In the genomic region with DNA sequence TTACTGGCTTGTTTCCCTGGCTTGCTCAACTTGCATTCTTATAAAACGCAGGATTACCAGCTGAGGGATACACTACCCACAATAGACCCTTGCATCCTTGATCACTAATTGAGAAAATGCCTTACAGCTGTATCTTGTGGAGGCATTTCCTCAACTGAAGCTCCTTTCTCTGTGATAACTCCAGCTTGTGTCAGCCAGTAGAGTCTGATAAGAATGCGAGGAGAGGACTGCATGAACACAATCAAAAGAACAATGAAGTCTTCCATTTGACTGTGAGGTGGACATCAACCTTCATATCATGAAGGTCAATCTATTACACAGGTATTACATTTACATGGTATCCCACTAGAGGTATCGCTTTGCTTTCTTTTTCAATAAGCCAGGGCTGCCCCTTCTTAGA, we compare ENCODE assay signal across 28 mouse cellular contexts.
"Had no signal": no experiment of that assay in that cellular context is flagged by ENCODE, and none has a peak within 500 bp of the region (broad histone marks: within the 10 kb centered on the region; RNA-seq: fewer than 3 reads in every experiment).

No protein-coding gene starts in this region.

- H3K4me3 ChIP-seq: limb, embryonic 10.5 days; limb, embryonic 12.5 days; limb, embryonic 13.5 days; limb, embryonic 15.5 days; liver, embryonic 12.5 days; liver, embryonic 13.5 days; liver, embryonic 15.5 days; lung, embryonic 15.5 days; megakaryocyte, embryonic 14.5 days; midbrain, embryonic 10.5 days; midbrain, embryonic 12.5 days; midbrain, embryonic 13.5 days; midbrain, embryonic 15.5 days; myocyte; neural tube, embryonic 12.5 days had no signal

- H3K4me1 ChIP-seq: limb, embryonic 10.5 days; limb, embryonic 12.5 days; limb, embryonic 13.5 days; limb, embryonic 15.5 days; liver, embryonic 12.5 days; liver, embryonic 13.5 days; liver, embryonic 15.5 days; lung, embryonic 15.5 days; megakaryocyte, embryonic 14.5 days; midbrain, embryonic 10.5 days; midbrain, embryonic 12.5 days; midbrain, embryonic 13.5 days; midbrain, embryonic 15.5 days; neural tube, embryonic 12.5 days had no signal

- H3K27ac ChIP-seq: limb, embryonic 10.5 days; limb, embryonic 12.5 days; limb, embryonic 13.5 days; limb, embryonic 15.5 days; liver, embryonic 12.5 days; liver, embryonic 13.5 days; liver, embryonic 14.5 days; liver, embryonic 15.5 days; lung, embryonic 15.5 days; macrophage; midbrain, embryonic 10.5 days; midbrain, embryonic 12.5 days; midbrain, embryonic 13.5 days; midbrain, embryonic 15.5 days; neural tube, embryonic 12.5 days had no signal

- H3K27me3 ChIP-seq: limb, embryonic 12.5 days; limb, embryonic 13.5 days; limb, embryonic 15.5 days; liver, embryonic 12.5 days; liver, embryonic 13.5 days; liver, embryonic 15.5 days; lung, embryonic 15.5 days; megakaryocyte, embryonic 14.5 days; midbrain, embryonic 12.5 days; midbrain, embryonic 13.5 days; midbrain, embryonic 15.5 days; neural tube, embryonic 12.5 days had no signal

- H3K9ac ChIP-seq: limb, embryonic 12.5 days; limb, embryonic 13.5 days; limb, embryonic 15.5 days; liver, embryonic 12.5 days; liver, embryonic 13.5 days; liver, embryonic 14.5 days; liver, embryonic 15.5 days; liver, postnatal 0 days; lung, embryonic 14.5 days; lung, embryonic 15.5 days; midbrain, embryonic 12.5 days; midbrain, embryonic 13.5 days; midbrain, embryonic 15.5 days; neural tube, embryonic 12.5 days had no signal

- H3K9me3 ChIP-seq: limb, embryonic 10.5 days; limb, embryonic 12.5 days; limb, embryonic 13.5 days; limb, embryonic 15.5 days; liver, embryonic 12.5 days; liver, embryonic 13.5 days; liver, embryonic 15.5 days; lung, embryonic 15.5 days; megakaryocyte, embryonic 14.5 days; midbrain, embryonic 10.5 days; midbrain, embryonic 12.5 days; midbrain, embryonic 13.5 days; midbrain, embryonic 15.5 days; neural tube, embryonic 12.5 days had no signal

- H3K36me3 ChIP-seq: limb, embryonic 10.5 days; limb, embryonic 12.5 days; limb, embryonic 13.5 days; limb, embryonic 15.5 days; liver, embryonic 12.5 days; liver, embryonic 13.5 days; liver, embryonic 15.5 days; lung, embryonic 15.5 days; midbrain, embryonic 10.5 days; midbrain, embryonic 12.5 days; midbrain, embryonic 13.5 days; midbrain, embryonic 15.5 days; neural tube, embryonic 12.5 days had no signal

- DNase-seq: left cerebral cortex, postnatal 4 days; liver; liver, embryonic 13.5 days; liver, postnatal 0 days; lung, adult 18-20 months; lung, adult 2 months; lung, embryonic 14.5 days; lung, postnatal 10 days; lung, postnatal 14 days; lung, postnatal 36 days; lung, postnatal 4 days; midbrain, embryonic 14.5 days had no signal
